Mouse (Mus musculus) lung, embryonic 14.5 days (tissue): ENCODE measurements around the gene Txk. TPM values are rescaled to one million over a fixed set of nuclear protein-coding genes. Genes with fewer than 3 reads are reported as not detected.
A peak's percentile ranks its signal among the peaks of the same experiment; 100 is the strongest.

Experiments used
- ATAC-seq: fragments of 200-750 bp; cut with Nextera tagmentation; 2 replicates; pipeline ENCODE4 v1.8.0; 2017; ENCODE audit warnings: mild to moderate bottlenecking, moderate TSS enrichment, moderate library complexity; ENCODE audit not compliant: insufficient read depth
- DNase-seq: peaks from one replicate; pipeline ENCODE4 v3.0.0-alpha.2; 2015
- H3K27ac ChIP-seq: fragments of 300-500 bp; sonication (generic); 2 replicates; pipeline ENCODE4 v1.5.1; 2014; ENCODE audit warnings: low read depth, mild to moderate bottlenecking, moderate library complexity
- H3K27me3 ChIP-seq: fragments of 300-500 bp; sonication (generic); 2 replicates; pipeline ENCODE4 v1.6.1; 2014; ENCODE audit warnings: low read length, control low read depth; ENCODE audit not compliant: insufficient read depth
- H3K36me3 ChIP-seq: fragments of 300-500 bp; sonication (generic); 2 replicates; pipeline ENCODE4 v1.6.1; 2014; ENCODE audit warnings: control low read depth; ENCODE audit not compliant: insufficient read depth
- H3K4me1 ChIP-seq: fragments of 300-500 bp; sonication (generic); 2 replicates; pipeline ENCODE4 v1.6.1; 2014; ENCODE audit warnings: antibody characterized with exemption, control low read depth; ENCODE audit not compliant: insufficient read depth
- H3K4me2 ChIP-seq: fragments of 300-500 bp; sonication (generic); 2 replicates; pipeline ENCODE4 v1.6.1; 2014; ENCODE audit warnings: mild to moderate bottlenecking
- H3K4me3 ChIP-seq: fragments of 300-500 bp; sonication (generic); 2 replicates; pipeline ENCODE4 v1.5.1; 2014; ENCODE audit warnings: low read depth, low read length
- H3K9ac ChIP-seq: fragments of 300-500 bp; sonication (generic); 2 replicates; pipeline ENCODE4 v1.6.1; 2014
- H3K9me3 ChIP-seq: fragments of 300-500 bp; sonication (generic); 2 replicates; pipeline ENCODE4 v1.6.1; 2016; ENCODE audit warnings: low read depth, low read length, control low read depth
- CTCF ChIP-seq: IDR thresholded peaks from 2 replicates; pipeline ENCODE4 v1.5.1; 2016; ENCODE audit warnings: antibody characterized with exemption, low read depth
- WGBS: fragments of 180-500 bp; shearing (Covaris S2); extraction: QIAGEN DNeasy Blood & Tissue Kit; methylation state at CpG from one replicate; pipeline ENCODE4 v1.1.7; 2014; 5-methylcytosine and 5-hydroxymethylcytosine counted together
- polyA plus RNA-seq: library from polyadenylated mRNA; unstranded; fragments of >200 nt; fragmentation: Nextera tagmentation; extraction: Ambion mirVana; gene quantifications from 2 replicates; pipeline ENCODE4 v1.2.1, GENCODE M21; 2014

Txk gene
- polyA plus RNA-seq, 1 experiment from 2014 or later, result not detected

GRCm38 (mm10) chr5:72761758-72762157 is 9.2 kb upstream of the Txk start:
- no peak for TF ChIP-seq CTCF
- 88% methylated on average over 5 of the region's 5 CpGs for WGBS
- no peaks in the 10 kb centered on the region for H3K36me3 ChIP-seq
- H3K4me1 ChIP-seq, result no peaks in the 10 kb centered on the region
- H3K9me3 ChIP-seq, result no peaks in the 10 kb centered on the region
- no peak overlapping the region for H3K4me3 ChIP-seq
- no peak for ATAC-seq
- H3K27me3 ChIP-seq, result no peaks in the 10 kb centered on the region
- DNase-seq, result no peak
- no peak overlapping the region for H3K27ac ChIP-seq
- no peak overlapping the region for H3K4me2 ChIP-seq
- H3K9ac ChIP-seq, result no peak overlapping the region

GRCm38 (mm10) chr5:72761237-72761636 is 8.7 kb upstream of the Txk start:
- 45% methylated on average over 5 of the region's 5 CpGs for WGBS
- Histone ChIP-seq H3K9me3 (no peaks in the 10 kb centered on the region), H3K27ac (no peak overlapping the region), H3K27me3 (no peaks in the 10 kb centered on the region), H3K4me3 (no peak overlapping the region), H3K4me2 (no peak overlapping the region), H3K36me3 (no peaks in the 10 kb centered on the region), H3K9ac (no peak overlapping the region), H3K4me1 (no peaks in the 10 kb centered on the region)
- no peak for TF ChIP-seq CTCF
- DNase-seq, result no peak
- ATAC-seq, result no peak

GRCm38 (mm10) chr5:72758925-72759924 is 6.6 kb upstream of the Txk start:
- Histone ChIP-seq H3K9me3 (no peaks in the 10 kb centered on the region), H3K36me3 (no peaks in the 10 kb centered on the region), H3K27me3 (no peaks in the 10 kb centered on the region), H3K27ac (no peak overlapping the region), H3K9ac (no peak overlapping the region), H3K4me1 (no peaks in the 10 kb centered on the region), H3K4me3 (no peak overlapping the region), H3K4me2 (no peak overlapping the region)
- ATAC-seq (peak; percentile 58; the same call in 1 of the 2 replicates), DNase-seq (peak; percentile 59)
- 64% methylated on average over 13 of the region's 13 CpGs for WGBS
- TF ChIP-seq CTCF, result peak; percentile 62

GRCm38 (mm10) chr5:72757155-72757773 is 4.7 kb upstream of the Txk start:
- TF ChIP-seq CTCF, result no peak
- Histone ChIP-seq H3K27me3 (no peaks in the 10 kb centered on the region), H3K27ac (no peak overlapping the region), H3K36me3 (no peaks in the 10 kb centered on the region), H3K9ac (no peak overlapping the region), H3K4me1 (no peaks in the 10 kb centered on the region), H3K4me3 (no peak overlapping the region), H3K9me3 (no peaks in the 10 kb centered on the region), H3K4me2 (no peak overlapping the region)
- ATAC-seq (no peak), DNase-seq (no peak)
- 64% methylated on average over 18 of the region's 18 CpGs for WGBS

DNA sequence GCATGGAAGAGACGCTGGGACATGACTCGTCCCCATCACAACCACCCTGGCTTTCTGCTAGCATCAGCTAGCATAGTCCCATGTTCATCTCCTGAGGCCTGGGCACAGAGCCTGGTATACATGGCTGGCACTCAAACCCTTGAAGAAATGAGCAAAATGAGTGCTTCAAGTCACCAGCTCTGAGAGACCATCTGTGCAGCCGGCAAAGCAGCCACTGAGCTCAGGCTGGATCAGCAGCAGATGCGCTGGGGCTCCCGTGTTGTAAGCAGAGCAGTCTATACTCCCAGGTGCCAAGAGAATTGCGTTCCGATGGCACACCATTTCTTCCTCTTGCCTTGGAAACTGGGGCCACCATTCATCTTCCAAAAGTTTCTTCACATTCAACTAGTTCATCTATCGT is 3.4 kb upstream of the Txk start:
- H3K27me3 ChIP-seq, result no peaks in the 10 kb centered on the region
- DNase-seq, result no peak
- no peaks in the 10 kb centered on the region for H3K9me3 ChIP-seq
- H3K36me3 ChIP-seq, result no peaks in the 10 kb centered on the region
- no peak overlapping the region for H3K4me2 ChIP-seq
- no peak for TF ChIP-seq CTCF
- H3K27ac ChIP-seq, result no peak overlapping the region
- 86% methylated on average over 8 of the region's 8 CpGs for WGBS
- ATAC-seq, result no peak
- no peaks in the 10 kb centered on the region for H3K4me1 ChIP-seq
- no peak overlapping the region for H3K9ac ChIP-seq
- no peak overlapping the region for H3K4me3 ChIP-seq

GRCm38 (mm10) chr5:72755035-72755434 is 2.5 kb upstream of the Txk start:
- Histone ChIP-seq H3K4me3 (no peak overlapping the region), H3K27me3 (no peaks in the 10 kb centered on the region), H3K4me2 (no peak overlapping the region), H3K9me3 (no peaks in the 10 kb centered on the region), H3K4me1 (no peaks in the 10 kb centered on the region), H3K9ac (no peak overlapping the region), H3K36me3 (no peaks in the 10 kb centered on the region), H3K27ac (no peak overlapping the region)
- no peak for DNase-seq
- no peak for ATAC-seq
- WGBS, result 92% methylated on average over 2 of the region's 2 CpGs
- no peak for TF ChIP-seq CTCF

DNA sequence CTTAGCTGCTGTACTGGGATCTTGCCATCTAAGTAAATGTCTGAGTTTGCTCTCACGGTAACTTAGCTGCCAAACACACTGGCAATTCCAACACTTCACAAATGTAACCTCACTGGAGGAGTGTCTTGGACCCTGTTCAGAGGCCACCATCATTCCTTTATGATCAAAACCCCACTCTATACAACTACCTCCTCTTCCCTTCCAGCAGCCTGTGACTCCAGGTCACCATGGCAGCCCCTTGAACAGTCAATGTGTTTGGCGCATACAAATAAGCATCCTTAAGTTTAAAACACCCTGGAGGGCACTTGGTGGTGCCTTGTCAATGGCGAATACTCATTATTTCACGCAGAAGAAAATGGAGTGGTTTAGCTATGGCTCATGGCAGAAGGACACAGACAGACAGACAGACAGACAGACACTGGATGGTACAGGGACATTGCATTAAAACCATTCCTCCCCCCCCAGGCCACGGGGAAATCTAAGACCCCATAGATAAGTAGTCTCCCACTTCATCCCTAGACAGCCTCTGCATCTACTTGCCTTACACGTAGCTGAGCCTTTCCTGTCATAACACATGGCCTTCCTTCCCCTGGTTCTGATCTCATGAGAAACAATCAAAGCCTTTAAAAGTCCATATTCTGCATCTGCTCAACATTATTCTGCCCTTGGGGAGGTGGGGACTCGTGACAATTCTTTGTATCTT is 1.4 kb downstream of the Txk start:
- H3K9ac ChIP-seq, result no peak overlapping the region
- no peak overlapping the region for H3K27ac ChIP-seq
- 84% methylated on average over 7 of the region's 7 CpGs for WGBS
- no peak for DNase-seq
- no peak overlapping the region for H3K4me3 ChIP-seq
- TF ChIP-seq CTCF, result no peak
- H3K27me3 ChIP-seq, result no peaks in the 10 kb centered on the region
- no peak overlapping the region for H3K4me2 ChIP-seq
- H3K4me1 ChIP-seq, result no peaks in the 10 kb centered on the region
- no peak for ATAC-seq
- H3K9me3 ChIP-seq, result no peaks in the 10 kb centered on the region
- H3K36me3 ChIP-seq, result no peaks in the 10 kb centered on the region
